Mouse (Mus musculus): Measurements from ENCODE around the gene Gfy. TPM values are rescaled to one million over a fixed set of nuclear protein-coding genes. Genes with fewer than 3 reads are reported as not detected.

Gene Gfy
- polyA plus RNA-seq, 1 experiment from 2014 or later, result not detected

DNA sequence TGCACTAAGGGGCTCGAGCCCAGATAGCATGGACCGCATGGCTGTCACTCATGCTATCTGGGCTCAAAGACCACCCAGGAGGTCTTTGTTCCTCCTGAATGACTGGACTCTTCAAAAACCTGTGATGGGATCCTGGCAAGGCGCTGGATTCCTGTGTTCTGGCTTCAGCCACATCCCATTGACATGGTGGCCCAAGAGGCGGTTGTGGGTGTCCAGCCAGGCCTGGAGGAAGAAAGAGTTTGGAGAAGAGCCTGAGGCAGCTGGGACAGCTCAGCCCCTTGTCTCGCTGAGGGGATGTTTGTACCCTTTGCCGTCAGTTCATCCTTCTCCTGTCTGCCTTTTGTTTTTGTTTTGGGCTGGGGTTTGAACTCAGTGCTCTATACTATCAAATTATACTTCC lies 29.8 kb downstream of the Gfy start:
- ATAC-seq (ENCODE audit: low read depth), result peak; percentile 22
- Histone ChIP-seq H3K27me3 (ENCODE audit: control insufficient read depth, insufficient read depth, low read depth, low read length) (no peaks in the 10 kb centered on the region), H3K36me3 (ENCODE audit: control insufficient read depth, insufficient read depth, low read length) (0 out of 2 replicates have a peak, but pooled peaks cover 2% of the 10 kb centered on the region), H3K4me3 (ENCODE audit: low read length) (no peak overlapping the region), H3K9me3 (ENCODE audit: control insufficient read depth, low read length) (no peaks in the 10 kb centered on the region), H3K4me2 (ENCODE audit: low read depth, low read length) (no peak overlapping the region), H3K9ac (ENCODE audit: low read length) (no peak overlapping the region), H3K4me1 (replicated peaks; ENCODE audit: control insufficient read depth, insufficient read depth, low read length) (peaks cover 18% of the 10 kb centered on the region), H3K27ac (ENCODE audit: low read length) (peak overlapping the region; percentile 17; the same call in 1 of the 2 replicates)
- 45% methylated on average over 6 of the region's 6 CpGs for WGBS

- Histone ChIP-seq H3K9me3 (ENCODE audit: control insufficient read depth, low read length) (no peaks in the 10 kb centered on the region), H3K27ac (ENCODE audit: low read length) (0 out of 2 replicates have a peak overlapping the region, but pooled peaks have one; percentile 19), H3K36me3 (ENCODE audit: control insufficient read depth, insufficient read depth, low read length) (0 out of 2 replicates have a peak, but pooled peaks cover 2% of the 10 kb centered on the region), H3K4me1 (replicated peaks; ENCODE audit: control insufficient read depth, insufficient read depth, low read length) (peaks cover 18% of the 10 kb centered on the region), H3K27me3 (ENCODE audit: control insufficient read depth, insufficient read depth, low read depth, low read length) (no peaks in the 10 kb centered on the region), H3K9ac (ENCODE audit: low read length) (peak overlapping the region; percentile 17; the same call in 1 of the 2 replicates), H3K4me3 (ENCODE audit: low read length) (no peak overlapping the region), H3K4me2 (ENCODE audit: low read depth, low read length) (no peak overlapping the region)
- 39% methylated on average over 4 of the region's 4 CpGs for WGBS
- ATAC-seq (ENCODE audit: low read depth), result no peak
Measured at GRCm38 (mm10) chr7:45148534-45149098, 30.8 kb downstream of the Gfy start.

- H3K9me3 ChIP-seq (ENCODE audit: control insufficient read depth, low read length), result no peaks in the 10 kb centered on the region
- 0 out of 2 replicates have a peak, but pooled peaks cover 2% of the 10 kb centered on the region for H3K36me3 ChIP-seq (ENCODE audit: control insufficient read depth, insufficient read depth, low read length)
- H3K27ac ChIP-seq (ENCODE audit: low read length), result no peak overlapping the region
- no peak overlapping the region for H3K4me3 ChIP-seq (ENCODE audit: low read length)
- WGBS, result 80% methylated on average over 11 of the region's 11 CpGs
- ATAC-seq (ENCODE audit: low read depth), result no peak
- H3K27me3 ChIP-seq (ENCODE audit: control insufficient read depth, insufficient read depth, low read depth, low read length), result no peaks in the 10 kb centered on the region
- peaks cover 13% of the 10 kb centered on the region for H3K4me1 ChIP-seq (replicated peaks; ENCODE audit: control insufficient read depth, insufficient read depth, low read length)
- no peak overlapping the region for H3K4me2 ChIP-seq (ENCODE audit: low read depth, low read length)
- no peak overlapping the region for H3K9ac ChIP-seq (ENCODE audit: low read length)
Measured at GRCm38 (mm10) chr7:45147899-45148298, 31.5 kb downstream of the Gfy start.

DNA sequence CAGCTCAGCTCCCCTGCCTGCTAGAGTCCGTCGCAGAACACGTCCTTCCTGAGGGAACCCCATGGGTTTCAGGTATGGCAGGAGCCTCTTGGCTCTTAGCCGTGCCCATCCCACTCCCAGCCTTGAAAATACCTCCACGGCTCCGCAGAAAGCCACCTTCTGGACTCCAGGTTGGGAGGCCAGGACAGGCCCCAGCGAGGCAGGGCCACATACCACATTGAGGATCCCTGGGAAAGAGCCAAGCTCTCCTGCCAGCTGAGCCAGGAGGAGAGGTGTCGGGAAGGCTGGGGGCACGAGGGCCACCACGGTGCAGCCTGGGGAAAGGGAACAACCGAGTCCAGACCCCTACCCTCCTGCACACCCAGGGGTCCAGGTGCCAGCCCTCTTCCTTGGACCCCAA lies 32.1 kb downstream of the Gfy start:
- Histone ChIP-seq H3K36me3 (ENCODE audit: control insufficient read depth, insufficient read depth, low read length) (peaks cover 5% of the 10 kb centered on the region; the same call in 1 of the 2 replicates), H3K9me3 (ENCODE audit: control insufficient read depth, low read length) (no peaks in the 10 kb centered on the region), H3K4me1 (replicated peaks; ENCODE audit: control insufficient read depth, insufficient read depth, low read length) (peaks cover 13% of the 10 kb centered on the region), H3K4me3 (ENCODE audit: low read length) (no peak overlapping the region), H3K27me3 (ENCODE audit: control insufficient read depth, insufficient read depth, low read depth, low read length) (no peaks in the 10 kb centered on the region), H3K4me2 (ENCODE audit: low read depth, low read length) (no peak overlapping the region), H3K27ac (ENCODE audit: low read length) (no peak overlapping the region), H3K9ac (ENCODE audit: low read length) (no peak overlapping the region)
- WGBS, result 87% methylated on average over 11 of the region's 11 CpGs
- ATAC-seq (ENCODE audit: low read depth), result no peak

GRCm38 (mm10) chr7:45145460-45145859 lies 33.9 kb downstream of the Gfy start:
- WGBS, result 93% methylated on average over 8 of the region's 8 CpGs
- H3K36me3 ChIP-seq (ENCODE audit: control insufficient read depth, insufficient read depth, low read length), result peaks cover 5% of the 10 kb centered on the region; the same call in 1 of the 2 replicates
- no peaks in the 10 kb centered on the region for H3K27me3 ChIP-seq (ENCODE audit: control insufficient read depth, insufficient read depth, low read depth, low read length)
- no peak overlapping the region for H3K4me2 ChIP-seq (ENCODE audit: low read depth, low read length)
- H3K9ac ChIP-seq (ENCODE audit: low read length), result no peak overlapping the region
- H3K9me3 ChIP-seq (ENCODE audit: control insufficient read depth, low read length), result no peaks in the 10 kb centered on the region
- ATAC-seq (ENCODE audit: low read depth), result no peak
- H3K27ac ChIP-seq (ENCODE audit: low read length), result no peak overlapping the region
- no peak overlapping the region for H3K4me3 ChIP-seq (ENCODE audit: low read length)
- H3K4me1 ChIP-seq (replicated peaks; ENCODE audit: control insufficient read depth, insufficient read depth, low read length), result peaks cover 4% of the 10 kb centered on the region

DNA sequence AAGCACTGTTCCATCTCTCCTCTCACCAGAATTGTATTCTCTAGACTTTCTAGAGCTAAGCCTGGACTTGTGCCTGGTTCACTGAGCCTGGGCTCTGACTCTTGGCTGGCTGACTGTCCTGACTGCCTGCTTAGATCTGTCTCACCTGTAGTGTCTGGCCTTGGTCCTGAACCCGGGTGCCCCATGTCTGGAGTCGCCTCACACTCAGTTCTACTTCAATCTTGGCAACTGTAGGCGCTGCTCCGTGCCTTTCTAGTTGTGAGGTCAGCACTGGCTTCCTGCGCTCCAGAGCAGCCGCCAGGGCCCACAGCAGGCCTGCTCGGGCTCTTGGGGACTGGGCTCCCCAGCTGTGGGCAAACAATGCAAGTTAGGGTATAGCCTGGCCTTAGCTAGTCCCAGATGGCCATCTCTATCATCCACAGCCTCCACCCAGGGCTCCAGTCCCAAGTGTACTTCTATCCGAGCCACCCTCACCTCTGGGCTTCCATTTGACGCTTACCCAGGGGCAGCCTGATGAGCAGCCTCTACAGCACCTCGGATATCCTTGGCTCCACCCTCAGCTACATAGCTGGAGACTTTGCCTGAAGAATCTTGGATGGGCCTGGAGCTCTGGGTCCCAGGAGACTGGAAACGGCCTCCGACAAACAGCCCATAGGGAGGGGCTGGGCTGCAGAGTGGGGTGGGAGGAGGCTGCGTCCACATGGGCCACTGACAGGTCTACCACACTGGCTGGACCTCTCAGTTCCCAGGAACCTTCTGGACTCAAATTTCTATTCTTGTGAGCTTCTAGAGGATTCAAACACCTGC lies 34.8 kb downstream of the Gfy start:
- Histone ChIP-seq H3K9ac (ENCODE audit: low read length) (no peak overlapping the region), H3K27me3 (ENCODE audit: control insufficient read depth, insufficient read depth, low read depth, low read length) (no peaks in the 10 kb centered on the region), H3K4me3 (ENCODE audit: low read length) (no peak overlapping the region), H3K27ac (ENCODE audit: low read length) (no peak overlapping the region), H3K4me2 (ENCODE audit: low read depth, low read length) (no peak overlapping the region), H3K36me3 (ENCODE audit: control insufficient read depth, insufficient read depth, low read length) (peaks cover 5% of the 10 kb centered on the region; the same call in 1 of the 2 replicates), H3K4me1 (replicated peaks; ENCODE audit: control insufficient read depth, insufficient read depth, low read length) (no peaks in the 10 kb centered on the region; the same call in 1 of the 2 replicates), H3K9me3 (ENCODE audit: control insufficient read depth, low read length) (no peaks in the 10 kb centered on the region)
- ATAC-seq (ENCODE audit: low read depth), result no peak
- WGBS, result 83% methylated on average over 13 of the region's 13 CpGs

DNA sequence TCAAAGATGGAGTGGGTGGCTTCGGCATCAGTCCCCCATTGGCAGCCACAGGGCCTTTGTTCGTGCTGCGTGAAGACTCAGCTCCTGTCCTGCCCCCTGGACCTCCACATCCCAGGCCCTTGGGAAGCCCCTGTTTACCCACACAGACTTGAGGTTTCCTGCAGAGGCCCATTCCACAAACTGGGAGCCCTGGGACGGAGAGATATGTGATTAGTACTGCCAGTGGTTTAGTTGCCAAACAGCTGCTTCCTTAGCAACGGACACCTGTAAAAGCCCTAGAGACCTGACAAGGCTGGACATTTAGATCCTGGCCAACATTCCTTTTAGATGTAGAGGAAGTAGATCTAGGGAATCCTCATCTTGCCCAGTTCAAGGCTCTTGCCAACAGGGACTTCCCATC lies 37.5 kb downstream of the Gfy start:
- no peaks in the 10 kb centered on the region for H3K9me3 ChIP-seq (ENCODE audit: control insufficient read depth, low read length)
- 85% methylated on average over 5 of the region's 5 CpGs for WGBS
- ATAC-seq (ENCODE audit: low read depth), result no peak
- no peak overlapping the region for H3K4me2 ChIP-seq (ENCODE audit: low read depth, low read length)
- peaks cover 5% of the 10 kb centered on the region; the same call in 1 of the 2 replicates for H3K36me3 ChIP-seq (ENCODE audit: control insufficient read depth, insufficient read depth, low read length)
- H3K27ac ChIP-seq (ENCODE audit: low read length), result no peak overlapping the region
- no peaks in the 10 kb centered on the region for H3K4me1 ChIP-seq (replicated peaks; ENCODE audit: control insufficient read depth, insufficient read depth, low read length)
- no peak overlapping the region for H3K4me3 ChIP-seq (ENCODE audit: low read length)
- no peak overlapping the region for H3K9ac ChIP-seq (ENCODE audit: low read length)
- no peaks in the 10 kb centered on the region for H3K27me3 ChIP-seq (ENCODE audit: control insufficient read depth, insufficient read depth, low read depth, low read length)

DNA sequence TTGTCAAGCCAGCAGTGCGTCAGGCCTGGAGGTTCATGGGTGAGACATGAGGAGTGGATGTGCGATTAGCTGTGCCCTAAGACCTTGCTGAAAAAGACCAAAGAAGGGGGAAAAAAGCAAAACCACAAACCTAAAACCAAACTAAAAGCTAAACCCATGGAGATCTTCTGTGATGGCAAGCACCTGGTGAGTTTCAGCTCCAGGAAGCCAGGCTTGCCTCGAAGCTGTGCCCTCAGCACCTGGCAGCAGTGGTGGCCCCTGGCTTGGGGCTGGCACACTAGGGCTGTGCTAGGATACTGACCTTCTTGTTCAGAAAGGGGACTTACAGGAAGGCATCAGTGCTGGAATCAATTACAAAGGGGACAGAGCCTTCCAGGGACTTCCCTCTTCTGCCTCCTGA lies 38.0 kb downstream of the Gfy start:
- Histone ChIP-seq H3K36me3 (ENCODE audit: control insufficient read depth, insufficient read depth, low read length) (peaks cover 5% of the 10 kb centered on the region; the same call in 1 of the 2 replicates), H3K4me3 (ENCODE audit: low read length) (no peak overlapping the region), H3K4me2 (ENCODE audit: low read depth, low read length) (no peak overlapping the region), H3K27me3 (ENCODE audit: control insufficient read depth, insufficient read depth, low read depth, low read length) (no peaks in the 10 kb centered on the region), H3K4me1 (replicated peaks; ENCODE audit: control insufficient read depth, insufficient read depth, low read length) (no peaks in the 10 kb centered on the region), H3K27ac (ENCODE audit: low read length) (no peak overlapping the region), H3K9me3 (ENCODE audit: control insufficient read depth, low read length) (no peaks in the 10 kb centered on the region), H3K9ac (ENCODE audit: low read length) (no peak overlapping the region)
- 86% methylated on average over 3 of the region's 3 CpGs for WGBS
- no peak for ATAC-seq (ENCODE audit: low read depth)

DNA sequence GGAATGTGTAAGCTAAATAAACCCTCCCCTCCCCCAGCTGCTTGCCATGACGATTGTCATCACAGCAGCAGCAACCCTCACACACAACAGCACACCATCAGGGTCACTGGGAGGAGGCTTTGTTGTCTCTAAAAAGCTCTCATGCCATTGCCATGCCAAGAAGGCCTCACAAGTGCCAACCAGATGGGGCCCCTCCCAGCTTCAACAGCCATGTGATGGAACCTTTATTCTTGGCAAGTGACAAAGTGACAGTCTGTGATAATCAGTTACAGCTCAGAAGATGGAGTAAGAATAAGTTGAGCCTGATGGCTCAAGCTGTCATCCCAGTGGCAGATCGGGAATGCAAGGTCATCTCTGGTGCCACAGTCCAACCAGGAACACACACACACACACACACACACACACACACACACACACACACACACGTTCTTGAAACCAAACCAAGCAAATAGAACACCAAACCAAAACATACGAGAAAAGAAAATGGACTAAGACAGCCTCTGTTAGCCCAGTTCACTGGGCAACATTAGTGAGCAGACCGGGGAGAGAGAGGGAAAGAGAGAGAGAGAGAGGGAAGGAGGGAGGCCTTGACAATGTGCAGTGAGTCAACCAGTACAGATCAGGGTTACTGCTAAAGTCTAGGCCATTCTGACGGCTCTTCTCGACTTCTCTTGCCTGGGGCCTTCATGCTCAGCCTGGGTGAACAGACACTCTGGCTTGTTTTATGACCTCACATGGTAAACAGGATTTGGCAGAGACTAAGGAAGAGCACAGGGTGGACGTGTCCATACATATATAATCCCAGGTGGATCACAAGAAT lies 39.3 kb downstream of the Gfy start:
- 67% methylated on average over 8 of the region's 8 CpGs for WGBS
- no peak overlapping the region for H3K4me3 ChIP-seq (ENCODE audit: low read length)

More for the DNA sequence above, 39.3 kb downstream of the Gfy start:
- Histone ChIP-seq H3K9ac (ENCODE audit: low read length) (no peak overlapping the region), H3K27me3 (ENCODE audit: control insufficient read depth, insufficient read depth, low read depth, low read length) (no peaks in the 10 kb centered on the region), H3K27ac (ENCODE audit: low read length) (no peak overlapping the region), H3K4me2 (ENCODE audit: low read depth, low read length) (no peak overlapping the region), H3K9me3 (ENCODE audit: control insufficient read depth, low read length) (no peaks in the 10 kb centered on the region), H3K4me1 (replicated peaks; ENCODE audit: control insufficient read depth, insufficient read depth, low read length) (no peaks in the 10 kb centered on the region; the same call in 1 of the 2 replicates), H3K36me3 (ENCODE audit: control insufficient read depth, insufficient read depth, low read length) (peaks cover 3% of the 10 kb centered on the region; the same call in 1 of the 2 replicates)
- no peak for ATAC-seq (ENCODE audit: low read depth)

Measured in lung, embryonic 16.5 days (tissue).